Mouse (Mus musculus): ENCODE data around the gene Nceh1. TPM values are rescaled to one million over a fixed set of nuclear protein-coding genes. Genes with fewer than 3 reads are reported as not detected.

The Nceh1 gene
- polyA plus RNA-seq, 1 experiment from 2014 or later, result 10.1 TPM

GRCm38 (mm10) chr3:27188386-27188785 is 5.6 kb downstream of the Nceh1 start:
- ATAC-seq, result peak; percentile 64
- H3K27ac ChIP-seq (ENCODE audit: low read length), result no peak overlapping the region
- H3K9me3 ChIP-seq (ENCODE audit: control insufficient read depth, low read length), result no peaks in the 10 kb centered on the region
- H3K36me3 ChIP-seq (ENCODE audit: control insufficient read depth, insufficient read depth, low read length), result no peaks in the 10 kb centered on the region
- H3K9ac ChIP-seq (ENCODE audit: low read depth, low read length), result no peak overlapping the region
- peaks cover 13% of the 10 kb centered on the region for H3K4me1 ChIP-seq (ENCODE audit: control insufficient read depth, insufficient read depth, low read length)
- no peak overlapping the region for H3K4me3 ChIP-seq (ENCODE audit: low read length)
- WGBS, result 71% methylated on average over 1 of the region's 1 CpGs
- no peak overlapping the region for H3K4me2 ChIP-seq (ENCODE audit: low read depth, low read length)
- no peaks in the 10 kb centered on the region for H3K27me3 ChIP-seq (replicated peaks; ENCODE audit: control insufficient read depth, insufficient read depth, low read length)

DNA sequence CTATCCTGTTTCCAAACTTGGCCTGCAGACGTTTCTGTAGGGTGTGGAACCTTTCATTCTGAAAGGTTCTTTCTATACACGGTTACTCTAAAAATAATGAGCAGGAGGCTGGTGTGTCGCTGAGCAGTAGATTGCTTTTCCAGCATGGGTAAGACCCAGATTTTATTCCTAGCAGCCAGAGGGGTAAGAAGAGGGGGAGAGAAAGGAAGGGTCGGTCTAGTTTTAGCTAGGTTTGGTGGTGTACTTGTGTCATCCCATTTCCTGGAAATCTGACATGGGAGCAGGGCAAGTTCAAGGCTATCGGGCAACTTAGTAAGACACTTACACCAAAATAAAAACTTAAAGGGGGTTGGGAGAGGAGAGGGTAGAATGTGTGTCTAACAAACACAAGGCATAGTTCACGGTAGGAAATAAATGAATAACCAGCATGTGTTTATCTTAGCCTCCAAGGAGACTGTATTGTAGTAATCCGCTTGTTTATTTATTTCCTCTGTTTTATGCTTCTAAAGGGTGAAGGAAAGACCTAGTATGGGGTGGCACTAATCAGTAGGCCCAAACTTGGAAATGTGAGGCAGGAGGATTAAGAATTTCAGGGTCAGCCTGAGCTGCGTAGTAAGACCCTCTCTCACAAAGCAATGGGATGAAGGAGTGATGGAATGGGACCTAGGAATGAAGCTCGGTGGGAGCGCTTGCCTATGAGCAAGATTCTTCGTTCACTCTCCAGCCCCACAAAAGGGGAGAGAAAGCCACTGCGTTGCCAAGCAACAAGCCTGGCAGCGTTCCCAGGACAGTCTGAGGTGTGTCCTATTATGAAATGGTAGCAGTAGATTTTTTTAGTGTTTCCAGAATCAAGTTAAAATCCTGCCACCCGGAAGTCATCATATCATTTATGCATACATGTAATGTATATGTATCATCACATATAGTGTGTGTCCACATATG is 6.8 kb downstream of the Nceh1 start:
- H3K4me1 ChIP-seq (ENCODE audit: control insufficient read depth, insufficient read depth, low read length), result peaks cover 11% of the 10 kb centered on the region
- H3K27me3 ChIP-seq (replicated peaks; ENCODE audit: control insufficient read depth, insufficient read depth, low read length), result no peaks in the 10 kb centered on the region
- no peak overlapping the region for H3K9ac ChIP-seq (ENCODE audit: low read depth, low read length)
- H3K4me2 ChIP-seq (ENCODE audit: low read depth, low read length), result no peak overlapping the region
- WGBS, result 57% methylated on average over 14 of the region's 14 CpGs
- no peak overlapping the region for H3K27ac ChIP-seq (ENCODE audit: low read length)
- H3K9me3 ChIP-seq (ENCODE audit: control insufficient read depth, low read length), result no peaks in the 10 kb centered on the region
- ATAC-seq, result peak; percentile 51
- no peaks in the 10 kb centered on the region for H3K36me3 ChIP-seq (ENCODE audit: control insufficient read depth, insufficient read depth, low read length)
- H3K4me3 ChIP-seq (ENCODE audit: low read length), result no peak overlapping the region

DNA sequence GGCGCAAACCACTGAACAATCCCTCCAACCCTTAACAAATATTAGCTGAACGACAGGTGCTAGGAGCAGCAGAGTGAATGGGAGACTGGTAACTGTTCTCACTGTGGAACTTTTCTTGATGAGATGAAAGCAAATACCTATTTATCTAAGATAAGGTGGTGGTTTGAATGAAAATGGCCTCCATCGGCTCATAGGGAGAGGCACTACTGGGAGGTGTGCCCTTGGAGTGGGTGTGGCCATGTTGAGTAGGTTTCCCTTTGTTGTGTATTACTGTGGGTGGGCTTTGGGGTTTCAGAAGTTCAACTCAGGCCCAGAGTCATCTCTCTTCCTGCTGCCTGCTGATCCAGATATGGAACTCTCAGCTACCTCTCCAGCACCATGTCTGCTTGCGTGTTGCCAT is 8.1 kb downstream of the Nceh1 start:
- Histone ChIP-seq H3K27me3 (replicated peaks; ENCODE audit: control insufficient read depth, insufficient read depth, low read length) (no peaks in the 10 kb centered on the region), H3K4me1 (ENCODE audit: control insufficient read depth, insufficient read depth, low read length) (peaks cover 11% of the 10 kb centered on the region), H3K4me3 (ENCODE audit: low read length) (no peak overlapping the region), H3K4me2 (ENCODE audit: low read depth, low read length) (no peak overlapping the region), H3K9me3 (ENCODE audit: control insufficient read depth, low read length) (no peaks in the 10 kb centered on the region), H3K27ac (ENCODE audit: low read length) (no peak overlapping the region), H3K36me3 (ENCODE audit: control insufficient read depth, insufficient read depth, low read length) (no peaks in the 10 kb centered on the region), H3K9ac (ENCODE audit: low read depth, low read length) (no peak overlapping the region)
- ATAC-seq, result no peak
- WGBS, result 73% methylated on average over 4 of the region's 4 CpGs

DNA sequence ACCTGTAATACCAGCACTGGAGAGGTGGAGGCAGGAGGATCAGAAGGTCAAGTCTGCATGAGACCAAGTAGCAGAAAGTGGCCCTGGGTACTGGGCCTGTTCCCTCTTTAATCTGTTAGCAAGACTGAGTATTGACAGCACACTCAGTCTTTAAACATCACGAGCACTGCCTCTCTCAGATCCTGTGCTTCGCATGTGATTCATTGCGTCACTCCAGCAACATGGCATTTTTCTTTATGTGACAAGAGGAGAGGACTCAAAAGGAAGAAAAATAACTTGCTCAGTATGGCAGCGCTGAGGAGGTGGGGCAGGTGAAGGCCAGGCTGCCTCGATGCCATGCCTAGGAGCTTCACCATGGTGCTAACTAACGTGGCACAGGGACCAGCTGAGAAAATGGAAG is 9.1 kb downstream of the Nceh1 start:
- Histone ChIP-seq H3K4me2 (ENCODE audit: low read depth, low read length) (no peak overlapping the region), H3K4me1 (ENCODE audit: control insufficient read depth, insufficient read depth, low read length) (peaks cover 11% of the 10 kb centered on the region), H3K36me3 (ENCODE audit: control insufficient read depth, insufficient read depth, low read length) (no peaks in the 10 kb centered on the region), H3K27me3 (replicated peaks; ENCODE audit: control insufficient read depth, insufficient read depth, low read length) (no peaks in the 10 kb centered on the region), H3K9me3 (ENCODE audit: control insufficient read depth, low read length) (no peaks in the 10 kb centered on the region), H3K9ac (ENCODE audit: low read depth, low read length) (no peak overlapping the region), H3K27ac (ENCODE audit: low read length) (no peak overlapping the region), H3K4me3 (ENCODE audit: low read length) (no peak overlapping the region)
- no peak for ATAC-seq
- WGBS, result 84% methylated on average over 6 of the region's 6 CpGs

- Histone ChIP-seq H3K4me1 (ENCODE audit: control insufficient read depth, insufficient read depth, low read length) (peaks cover 6% of the 10 kb centered on the region), H3K4me2 (ENCODE audit: low read depth, low read length) (no peak overlapping the region), H3K9me3 (ENCODE audit: control insufficient read depth, low read length) (no peaks in the 10 kb centered on the region), H3K36me3 (ENCODE audit: control insufficient read depth, insufficient read depth, low read length) (no peaks in the 10 kb centered on the region), H3K4me3 (ENCODE audit: low read length) (no peak overlapping the region), H3K27ac (ENCODE audit: low read length) (no peak overlapping the region), H3K27me3 (replicated peaks; ENCODE audit: control insufficient read depth, insufficient read depth, low read length) (no peaks in the 10 kb centered on the region), H3K9ac (ENCODE audit: low read depth, low read length) (no peak overlapping the region)
- 65% methylated on average over 6 of the region's 6 CpGs for WGBS
- ATAC-seq, result no peak
Observed at GRCm38 (mm10) chr3:27193844-27194317, 11.1 kb downstream of the Nceh1 start.

GRCm38 (mm10) chr3:27195153-27195552 is 12.4 kb downstream of the Nceh1 start:
- H3K4me1 ChIP-seq (ENCODE audit: control insufficient read depth, insufficient read depth, low read length), result no peaks in the 10 kb centered on the region
- H3K4me2 ChIP-seq (ENCODE audit: low read depth, low read length), result no peak overlapping the region
- H3K36me3 ChIP-seq (ENCODE audit: control insufficient read depth, insufficient read depth, low read length), result no peaks in the 10 kb centered on the region
- H3K9me3 ChIP-seq (ENCODE audit: control insufficient read depth, low read length), result no peaks in the 10 kb centered on the region
- H3K27me3 ChIP-seq (replicated peaks; ENCODE audit: control insufficient read depth, insufficient read depth, low read length), result no peaks in the 10 kb centered on the region
- WGBS, result 70% methylated on average over 4 of the region's 4 CpGs
- ATAC-seq, result 0 out of 2 replicates have a peak, but pooled peaks have one; percentile 2
- no peak overlapping the region for H3K9ac ChIP-seq (ENCODE audit: low read depth, low read length)
- no peak overlapping the region for H3K27ac ChIP-seq (ENCODE audit: low read length)
- H3K4me3 ChIP-seq (ENCODE audit: low read length), result no peak overlapping the region

DNA sequence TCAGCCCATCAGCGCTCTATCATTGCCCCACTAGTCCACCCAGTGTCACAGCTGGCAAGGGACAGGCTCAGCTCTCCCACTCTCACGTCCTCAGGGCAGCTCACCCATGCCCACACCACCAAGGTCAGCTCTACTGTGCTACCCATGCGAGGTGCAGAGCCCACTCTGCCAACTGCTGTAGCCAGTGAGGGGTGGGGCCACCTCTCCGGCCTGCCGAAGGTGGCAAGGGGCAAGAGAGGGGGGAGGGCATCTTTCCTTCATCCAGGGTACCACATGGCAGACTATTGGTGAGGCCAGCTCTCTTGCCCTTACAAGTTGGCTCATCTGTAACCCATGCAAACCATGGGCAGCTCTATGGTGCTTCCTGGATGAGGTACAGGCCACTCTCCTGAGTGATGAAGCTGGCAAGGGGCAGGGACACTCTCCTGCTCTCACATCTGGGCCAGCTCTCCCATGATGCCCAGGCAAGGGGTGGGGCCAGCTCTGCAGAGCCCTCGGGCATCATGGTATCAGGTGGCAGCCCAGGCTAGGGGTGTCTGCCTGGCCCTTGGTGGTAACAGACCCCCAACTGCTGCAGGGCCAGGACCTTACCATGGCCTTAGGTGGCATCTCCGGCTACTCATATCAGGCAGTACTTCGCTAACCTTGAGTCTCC is 12.9 kb downstream of the Nceh1 start:
- H3K9me3 ChIP-seq (ENCODE audit: control insufficient read depth, low read length), result no peaks in the 10 kb centered on the region
- H3K27me3 ChIP-seq (replicated peaks; ENCODE audit: control insufficient read depth, insufficient read depth, low read length), result no peaks in the 10 kb centered on the region
- no peak overlapping the region for H3K4me2 ChIP-seq (ENCODE audit: low read depth, low read length)
- ATAC-seq, result peak; percentile 20; the same call in 1 of the 2 replicates
- H3K9ac ChIP-seq (ENCODE audit: low read depth, low read length), result no peak overlapping the region
- H3K4me3 ChIP-seq (ENCODE audit: low read length), result no peak overlapping the region
- no peaks in the 10 kb centered on the region for H3K4me1 ChIP-seq (ENCODE audit: control insufficient read depth, insufficient read depth, low read length)
- H3K27ac ChIP-seq (ENCODE audit: low read length), result no peak overlapping the region
- WGBS, result 87% methylated on average over 8 of the region's 8 CpGs
- no peaks in the 10 kb centered on the region for H3K36me3 ChIP-seq (ENCODE audit: control insufficient read depth, insufficient read depth, low read length)

GRCm38 (mm10) chr3:27196529-27196928 is 13.8 kb downstream of the Nceh1 start:
- no peaks in the 10 kb centered on the region for H3K9me3 ChIP-seq (ENCODE audit: control insufficient read depth, low read length)
- no peak overlapping the region for H3K4me3 ChIP-seq (ENCODE audit: low read length)
- peak; percentile 65 for ATAC-seq
- no peak overlapping the region for H3K4me2 ChIP-seq (ENCODE audit: low read depth, low read length)
- H3K36me3 ChIP-seq (ENCODE audit: control insufficient read depth, insufficient read depth, low read length), result no peaks in the 10 kb centered on the region
- no peak overlapping the region for H3K27ac ChIP-seq (ENCODE audit: low read length)
- no peaks in the 10 kb centered on the region for H3K4me1 ChIP-seq (ENCODE audit: control insufficient read depth, insufficient read depth, low read length)
- no peaks in the 10 kb centered on the region for H3K27me3 ChIP-seq (replicated peaks; ENCODE audit: control insufficient read depth, insufficient read depth, low read length)
- no peak overlapping the region for H3K9ac ChIP-seq (ENCODE audit: low read depth, low read length)
- 67% methylated on average over 1 of the region's 1 CpGs for WGBS

DNA sequence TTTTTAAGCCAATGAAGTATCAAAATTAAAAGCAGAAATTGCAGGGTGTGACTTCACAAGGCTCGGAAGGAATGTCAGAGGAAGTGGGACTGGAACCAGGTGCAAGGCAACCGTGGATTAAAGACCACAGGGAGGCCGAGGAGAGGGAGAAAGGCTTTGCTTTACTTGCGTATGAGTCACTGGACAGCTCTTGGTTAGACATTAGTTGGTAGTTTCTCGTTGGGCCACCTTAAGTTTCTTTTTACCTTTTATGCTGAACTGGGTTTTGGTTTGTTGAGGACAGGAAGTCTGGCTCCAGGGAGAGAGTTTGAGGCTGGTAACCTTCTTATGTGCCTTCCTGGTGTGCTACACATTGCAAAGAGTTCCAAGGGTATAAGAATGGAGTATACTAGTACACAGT is 15.1 kb downstream of the Nceh1 start:
- ATAC-seq, result no peak
- Histone ChIP-seq H3K27me3 (replicated peaks; ENCODE audit: control insufficient read depth, insufficient read depth, low read length) (no peaks in the 10 kb centered on the region), H3K4me2 (ENCODE audit: low read depth, low read length) (no peak overlapping the region), H3K27ac (ENCODE audit: low read length) (no peak overlapping the region), H3K4me3 (ENCODE audit: low read length) (no peak overlapping the region), H3K9ac (ENCODE audit: low read depth, low read length) (no peak overlapping the region), H3K4me1 (ENCODE audit: control insufficient read depth, insufficient read depth, low read length) (no peaks in the 10 kb centered on the region), H3K36me3 (ENCODE audit: control insufficient read depth, insufficient read depth, low read length) (no peaks in the 10 kb centered on the region), H3K9me3 (ENCODE audit: control insufficient read depth, low read length) (no peaks in the 10 kb centered on the region)
- WGBS, result 79% methylated on average over 5 of the region's 5 CpGs
